Mouse (Mus musculus) cerebellum, adult 8-10 months (tissue): ENCODE measurements around the gene Plk4.
"Not testable (repeated sequence)": the region's sequence is repeated elsewhere in the genome, so short reads cannot be mapped to it uniquely, and the experiment has no call there.

Experiments
- DNase-seq: peaks from one replicate; pipeline ENCODE4 v3.0.0; 2022

The Plk4 gene

DNA sequence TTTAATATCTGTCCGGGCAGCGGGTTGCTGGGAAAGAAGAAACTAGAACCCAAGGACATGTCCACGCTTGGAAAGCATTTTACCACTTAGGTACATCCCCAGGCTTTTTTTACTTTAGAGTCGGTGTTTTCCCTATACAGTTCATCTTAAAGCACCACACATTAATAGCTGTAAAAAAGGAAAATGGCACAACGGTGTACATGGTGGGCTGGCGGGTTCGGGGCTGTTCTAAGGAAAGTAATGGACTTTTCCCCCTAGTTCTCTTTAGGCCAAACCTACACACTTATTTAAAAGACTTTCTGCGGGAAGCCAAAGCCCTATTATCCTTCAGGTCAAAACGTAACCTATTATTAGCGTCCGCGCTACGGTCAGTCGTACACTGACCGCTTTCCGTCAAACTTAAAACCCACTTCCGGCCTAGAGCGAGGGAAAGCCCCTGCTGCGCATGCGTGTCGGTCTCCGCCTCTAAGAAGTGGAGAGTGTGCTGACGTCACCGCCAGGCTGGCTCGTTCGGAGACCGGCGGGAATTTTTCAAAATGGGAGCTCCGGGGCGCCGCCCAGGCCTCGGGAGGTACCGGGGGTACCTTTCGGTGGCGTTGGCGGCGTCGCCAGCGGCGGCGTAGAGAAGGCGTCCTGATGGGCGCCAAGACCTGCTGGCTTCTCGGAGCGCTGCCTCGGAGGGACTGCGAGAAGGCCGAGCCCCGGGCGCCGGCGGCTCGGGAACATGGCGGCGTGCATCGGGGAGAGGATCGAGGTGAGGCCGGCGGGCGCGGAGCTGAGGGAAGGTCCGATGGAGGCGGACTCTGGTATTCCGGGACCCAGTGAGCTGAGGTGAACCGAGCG, at the start of gene Plk4:
Gene Plk4, plus strand, starts transcription at position 490 of the 843 bp plus-strand sequence.
- peak; percentile 95 for DNase-seq

DNA sequence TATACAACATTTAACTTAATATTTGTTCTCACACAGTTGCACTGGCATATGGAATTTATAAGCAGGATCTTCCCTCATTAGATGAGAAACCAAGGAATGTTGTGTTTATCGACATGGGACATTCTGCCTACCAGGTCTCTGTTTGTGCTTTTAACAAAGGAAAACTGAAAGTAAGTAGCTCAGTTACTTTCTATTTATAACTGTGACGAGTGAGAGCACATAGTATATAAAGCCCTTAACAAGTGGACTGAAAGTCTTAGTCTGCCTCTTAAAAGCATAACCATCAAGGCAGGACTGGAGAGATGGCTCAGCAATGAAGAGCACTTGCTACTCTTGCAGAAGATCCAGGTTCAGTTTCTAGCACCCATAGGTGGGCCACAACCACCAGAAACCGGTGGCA, 39.1 kb upstream of the Plk4 start:
- DNase-seq: no peak

DNA sequence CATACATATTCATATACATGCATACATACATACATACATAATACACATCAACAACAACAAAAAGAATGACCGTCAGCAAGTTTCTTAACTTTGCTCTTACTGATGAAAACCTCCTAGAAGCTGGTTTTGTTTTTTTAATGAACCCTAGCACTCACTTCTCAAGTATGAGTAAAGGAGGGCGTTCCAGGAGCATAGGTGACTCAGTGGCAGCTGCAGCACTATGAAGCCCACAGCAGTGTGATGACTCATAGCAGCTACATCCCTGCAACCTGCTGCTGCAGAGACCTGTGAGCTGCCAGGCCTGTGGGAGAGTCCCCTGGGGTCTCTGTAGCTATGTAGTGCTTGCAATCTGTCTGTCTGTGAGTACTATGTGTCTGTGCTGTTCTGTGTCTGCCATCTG, 38.5 kb upstream of the Plk4 start:
- DNase-seq: no peak

DNA sequence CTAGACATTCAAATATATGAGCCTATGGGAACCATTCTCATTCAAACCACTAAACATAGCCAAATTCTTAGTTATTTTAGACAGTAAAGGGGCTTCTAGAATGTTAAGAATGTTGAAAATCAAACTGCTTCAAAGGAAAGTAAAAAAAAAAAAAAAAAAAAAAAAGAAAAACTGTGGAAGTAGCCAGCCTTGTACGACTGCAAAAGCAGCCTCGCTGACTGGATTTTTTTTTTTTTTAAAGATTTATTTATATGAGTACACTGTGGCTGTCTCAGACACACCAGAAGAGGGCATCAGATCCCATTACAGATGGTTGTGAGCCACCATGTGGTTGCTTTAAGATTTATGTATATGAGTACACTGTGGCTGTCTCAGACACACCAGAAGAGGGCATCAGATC, 6.0 kb upstream of the Plk4 start:
- DNase-seq: no peak

- DNase-seq: no peak
Observed at GRCm38 (mm10) chr3:40798054-40798453, 1.8 kb upstream of the Plk4 start.

GRCm38 (mm10) chr3:40798500-40798899, 1.3 kb upstream of the Plk4 start:
- peak; percentile 13 for DNase-seq

DNA sequence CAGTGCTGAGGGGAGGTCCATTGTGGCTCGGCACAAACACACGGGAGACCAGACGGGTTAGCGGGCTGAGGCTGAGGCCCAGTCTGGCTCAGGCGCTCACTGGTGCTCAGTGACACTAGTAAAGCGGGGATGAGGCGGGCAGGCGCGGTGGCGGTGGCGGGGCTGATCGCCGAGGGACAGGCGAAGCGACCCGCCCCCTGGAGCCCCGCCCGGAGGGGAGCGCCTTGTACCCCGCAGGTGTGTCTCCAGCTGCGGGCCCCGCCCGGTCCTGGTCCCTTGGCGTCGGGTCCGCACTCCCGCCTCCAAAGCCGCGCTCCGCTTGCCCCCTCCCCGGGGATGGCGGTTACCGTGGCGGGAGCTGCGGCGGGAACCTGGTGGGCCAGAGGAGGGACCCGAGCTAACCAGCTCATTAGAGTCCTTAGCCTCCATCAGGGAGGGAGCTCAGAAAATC, 579 bp downstream of the Plk4 start:
- peak; percentile 23 for DNase-seq

GRCm38 (mm10) chr3:40806871-40807270, 7.1 kb downstream of the Plk4 start:
- DNase-seq: no peak

DNA sequence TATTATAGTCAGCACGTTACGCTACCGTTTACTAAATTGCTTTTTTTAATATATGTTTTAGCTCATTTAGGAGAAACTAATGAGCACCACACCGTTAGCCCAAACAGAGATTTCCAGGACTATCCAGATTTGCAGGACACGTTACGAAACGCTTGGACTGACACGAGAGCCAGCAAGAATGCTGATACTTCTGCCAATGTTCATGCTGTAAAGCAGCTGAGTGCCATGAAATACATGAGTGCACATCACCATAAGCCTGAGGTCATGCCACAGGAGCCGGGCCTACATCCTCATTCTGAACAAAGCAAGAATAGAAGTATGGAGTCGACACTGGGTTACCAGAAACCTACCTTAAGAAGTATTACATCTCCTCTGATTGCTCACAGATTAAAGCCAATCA, 8.9 kb downstream of the Plk4 start:
- DNase-seq: no peak

GRCm38 (mm10) chr3:40809894-40810293, 10.1 kb downstream of the Plk4 start:
- DNase-seq: no peak

- no peak for DNase-seq
Observed at GRCm38 (mm10) chr3:40813275-40813674, 13.5 kb downstream of the Plk4 start.

DNA sequence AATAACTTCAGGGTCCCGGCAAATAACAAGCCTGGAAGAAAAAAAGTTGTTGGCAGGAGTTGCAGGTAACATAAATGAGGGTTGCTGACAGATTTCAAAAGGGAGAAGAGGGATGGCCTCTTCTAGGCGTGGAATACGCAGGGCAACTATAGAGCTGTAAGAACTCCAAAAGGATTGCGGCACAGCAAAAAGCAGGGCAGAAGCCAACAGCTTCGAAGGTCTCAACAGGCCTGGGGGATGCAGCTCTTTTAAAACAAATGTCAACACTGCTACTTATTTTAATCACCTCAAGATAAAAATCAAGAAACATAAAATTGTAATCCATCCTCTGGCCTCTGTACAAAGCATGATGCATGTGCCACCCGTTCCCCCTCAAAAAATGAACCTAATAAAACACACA, 45.7 kb downstream of the Plk4 start:
- DNase-seq: peak; percentile 22

DNA sequence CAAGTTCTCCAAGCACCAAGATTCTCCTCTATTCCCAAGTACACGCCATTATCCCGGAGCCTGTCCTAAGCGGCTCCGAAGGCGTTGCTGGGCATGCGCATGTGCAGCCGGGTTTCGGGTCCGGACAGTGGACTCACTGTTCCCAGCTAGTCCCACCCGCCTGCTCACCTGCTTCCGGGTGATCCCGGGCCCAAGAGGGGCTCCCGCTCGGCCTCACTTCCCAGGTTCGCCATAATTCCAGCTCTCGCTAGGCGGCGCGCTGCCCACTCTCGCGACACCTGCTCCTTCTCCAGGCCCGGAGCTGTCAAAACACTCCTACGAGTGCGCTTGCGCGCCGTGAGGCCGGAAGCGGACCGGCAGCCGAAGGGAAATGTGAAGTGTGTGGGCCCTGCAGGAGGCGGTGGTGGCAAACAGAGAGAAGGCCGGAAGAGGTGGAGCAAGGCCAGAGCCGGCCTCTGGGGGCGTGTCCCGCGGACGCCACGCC, 46.7 kb downstream of the Plk4 start, which contains the start of gene Mfsd8:
Gene Mfsd8, minus strand, starts transcription at position 414 of the 484 bp plus-strand sequence.
- DNase-seq: peak; percentile 96

DNA sequence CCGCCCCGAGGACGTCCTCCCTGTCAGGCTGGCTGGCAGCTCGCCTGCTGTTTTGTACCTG, 47.0 kb downstream of the Plk4 start, which contains the start of gene Abhd18:
Gene Abhd18, plus strand, starts transcription at position 14 of the 61 bp plus-strand sequence.
- DNase-seq: not testable (repeated sequence)

DNA sequence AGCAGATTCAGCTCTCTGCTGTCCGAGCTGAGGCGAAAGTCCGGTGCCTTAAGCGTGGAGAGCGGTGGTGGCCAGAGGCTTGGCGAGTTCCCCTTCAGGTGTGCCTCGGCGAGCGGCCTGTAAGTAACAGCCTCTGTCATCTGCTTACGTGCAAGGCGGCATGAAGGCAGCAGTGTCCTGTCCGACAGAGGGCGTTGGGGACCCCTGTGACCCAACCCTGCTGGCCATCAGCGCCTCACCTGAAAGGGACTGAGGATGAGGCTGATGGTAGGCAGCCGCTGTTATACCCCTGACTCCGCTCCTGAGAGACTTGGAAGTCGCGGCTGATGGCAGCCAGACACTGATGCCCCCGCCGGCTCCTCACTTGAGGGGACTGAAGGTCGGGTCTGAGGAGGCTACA, 47.2 kb downstream of the Plk4 start:
- peak; percentile 81 for DNase-seq

- DNase-seq: not testable (repeated sequence)
Observed at GRCm38 (mm10) chr3:40847936-40848335, 48.1 kb downstream of the Plk4 start.

- not testable (repeated sequence) for DNase-seq
Observed at GRCm38 (mm10) chr3:40853123-40853738, 53.4 kb downstream of the Plk4 start.
